Mouse (Mus musculus) embryonic fibroblast, embryonic 13.5 days (primary cell): ENCODE results near the gene Itih3.

Experiments
- CTCF ChIP-seq: IDR thresholded peaks from 2 replicates; pipeline ENCODE4 v1.5.1; 2011; ENCODE audit warnings: mild to moderate bottlenecking, control low read depth, low read length, moderate library complexity, borderline replicate concordance; ENCODE audit not compliant: insufficient read depth
- POLR2A ChIP-seq: IDR thresholded peaks from 2 replicates; pipeline ENCODE4 v1.6.1; 2011; ENCODE audit warnings: low read depth, mild to moderate bottlenecking, control low read depth, low read length, moderate library complexity

- TF ChIP-seq POLR2A: no peak
- no peak for TF ChIP-seq CTCF
Observed at GRCm38 (mm10) chr14:30933351-30933750, 9.8 kb upstream of the Itih3 start.
